Mouse (Mus musculus) gastrocnemius, adult 8-10 months (tissue): ENCODE measurements around the gene Capn2. TPM values are rescaled to one million over a fixed set of nuclear protein-coding genes. Genes with fewer than 3 reads are reported as not detected.
A peak's percentile ranks its signal among the peaks of the same experiment; 100 is the strongest.

Source experiments
- DNase-seq, 2 experiments: peaks; one replicate each; pipeline ENCODE4 v3.0.0; 2022; ENCODE audit warnings: low spot score in 2 of 2
- total RNA-seq, 4 experiments: library from RNA; stranded (reverse); gene quantifications; 2 replicates each; pipeline ENCODE4 v1.2.4; 2022

Capn2 gene
- total RNA-seq, result 10 to 100 TPM; 46.6 to 49.7 (median 47.6) TPM

DNA sequence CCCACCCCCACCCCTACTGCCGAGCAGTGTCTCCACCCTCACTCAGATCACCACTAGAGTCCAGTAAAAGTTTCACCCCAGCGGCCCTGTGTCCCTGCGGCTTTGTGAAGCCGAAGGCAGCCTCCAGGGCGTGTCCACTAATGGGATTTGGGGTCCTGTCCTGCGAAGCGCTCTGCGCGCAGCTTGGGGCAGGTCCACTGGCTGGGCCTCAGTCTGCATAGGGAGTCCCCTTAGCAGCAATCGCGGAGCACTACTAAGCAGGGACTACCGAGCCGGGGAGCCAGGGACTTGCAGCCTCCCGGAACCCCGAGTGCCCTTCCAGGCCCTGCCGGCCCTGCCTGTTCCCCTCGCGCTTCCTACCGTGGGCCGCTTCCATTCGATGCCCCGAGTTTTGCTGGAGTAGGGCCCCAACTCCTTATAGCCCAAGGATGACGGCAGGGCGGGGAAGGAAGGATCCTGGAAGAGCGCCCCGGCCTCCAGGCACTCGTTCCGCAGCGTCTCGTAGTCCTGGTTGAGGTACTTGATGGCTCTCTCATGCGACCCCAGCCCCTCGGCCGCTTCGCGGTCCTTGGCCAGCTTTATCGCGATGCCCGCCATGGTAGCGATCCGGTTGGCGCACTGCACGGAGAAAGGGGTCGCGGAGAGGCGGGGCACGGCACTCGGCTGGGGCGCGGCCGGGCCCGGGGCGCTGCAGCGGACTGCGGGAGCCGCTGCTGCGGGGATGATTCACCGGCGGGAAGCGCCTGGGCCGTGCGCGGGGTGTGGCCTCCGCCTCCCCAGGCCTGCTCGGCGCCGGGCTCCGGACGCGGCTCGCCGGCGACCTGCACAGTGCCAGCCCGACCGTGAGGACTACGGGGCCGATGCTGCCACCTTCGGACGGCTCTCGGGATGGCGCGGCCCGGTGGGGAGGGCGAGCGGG lies at the start of gene Capn2:
Capn2 (minus strand) TSS at position 851 of the 919 bp plus-strand sequence.
- DNase-seq, result peak; percentile 75 to 80

DNA sequence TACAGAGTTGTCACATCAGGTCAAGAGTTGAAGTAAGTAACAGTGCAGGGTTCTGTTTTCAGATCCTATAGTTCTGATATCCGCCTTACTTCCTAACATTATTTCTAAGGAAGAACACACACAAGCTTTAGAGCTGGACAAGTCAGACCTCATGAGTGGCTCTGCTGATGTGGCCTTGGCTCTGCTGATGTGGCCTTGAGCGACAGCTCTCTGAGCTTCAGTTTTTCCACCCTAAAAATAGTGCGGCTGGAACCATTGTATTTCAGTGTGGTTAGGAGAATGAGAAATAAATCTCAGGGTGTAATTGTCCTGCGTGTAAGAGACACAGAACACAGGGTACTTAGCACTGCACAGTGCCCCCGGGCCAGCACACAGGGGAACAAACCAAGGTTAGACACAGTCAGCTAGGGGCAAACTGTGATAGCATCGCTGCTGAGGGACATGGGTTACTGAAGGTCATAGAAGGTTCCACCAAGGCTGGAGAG lies 48.0 kb upstream of the Capn2 start:
- DNase-seq, result no peak

DNA sequence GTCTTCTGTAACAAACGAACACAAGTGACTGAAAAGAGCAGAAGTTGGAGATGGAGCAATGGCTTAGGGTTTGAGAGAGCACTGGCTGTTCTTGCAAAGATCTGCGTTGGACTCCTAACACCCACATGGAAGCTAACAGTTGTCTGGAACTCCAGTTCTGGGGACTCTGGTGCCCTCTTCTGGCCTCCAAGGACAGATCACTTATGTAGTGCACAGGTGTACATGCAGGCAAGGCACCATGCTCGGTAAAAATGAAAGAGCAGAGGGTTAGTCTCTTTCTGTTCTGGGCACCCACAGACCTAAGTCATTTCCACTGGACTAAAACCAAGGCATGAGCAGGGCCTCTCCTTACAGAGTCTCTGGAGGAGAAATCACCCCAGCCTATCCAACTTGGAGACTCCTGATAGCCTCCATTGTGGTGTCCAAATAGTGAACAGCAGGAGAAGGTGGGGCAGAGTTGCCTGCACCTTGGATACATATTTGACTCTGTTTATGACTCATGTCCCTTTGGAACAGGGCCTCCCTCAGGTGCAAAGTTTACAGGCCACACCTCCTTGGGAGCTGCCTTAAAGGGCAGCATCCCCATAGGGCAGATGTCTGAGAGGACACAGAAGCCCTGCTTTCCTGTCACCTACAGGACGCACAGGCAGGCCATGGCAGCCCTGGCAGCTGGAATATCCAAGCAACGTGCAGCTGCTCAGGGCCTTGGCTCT lies 47.2 kb upstream of the Capn2 start, which contains the start of gene Capn8:
Capn8 (plus strand) TSS at position 600 of the 713 bp plus-strand sequence.
- DNase-seq, result no peak

DNA sequence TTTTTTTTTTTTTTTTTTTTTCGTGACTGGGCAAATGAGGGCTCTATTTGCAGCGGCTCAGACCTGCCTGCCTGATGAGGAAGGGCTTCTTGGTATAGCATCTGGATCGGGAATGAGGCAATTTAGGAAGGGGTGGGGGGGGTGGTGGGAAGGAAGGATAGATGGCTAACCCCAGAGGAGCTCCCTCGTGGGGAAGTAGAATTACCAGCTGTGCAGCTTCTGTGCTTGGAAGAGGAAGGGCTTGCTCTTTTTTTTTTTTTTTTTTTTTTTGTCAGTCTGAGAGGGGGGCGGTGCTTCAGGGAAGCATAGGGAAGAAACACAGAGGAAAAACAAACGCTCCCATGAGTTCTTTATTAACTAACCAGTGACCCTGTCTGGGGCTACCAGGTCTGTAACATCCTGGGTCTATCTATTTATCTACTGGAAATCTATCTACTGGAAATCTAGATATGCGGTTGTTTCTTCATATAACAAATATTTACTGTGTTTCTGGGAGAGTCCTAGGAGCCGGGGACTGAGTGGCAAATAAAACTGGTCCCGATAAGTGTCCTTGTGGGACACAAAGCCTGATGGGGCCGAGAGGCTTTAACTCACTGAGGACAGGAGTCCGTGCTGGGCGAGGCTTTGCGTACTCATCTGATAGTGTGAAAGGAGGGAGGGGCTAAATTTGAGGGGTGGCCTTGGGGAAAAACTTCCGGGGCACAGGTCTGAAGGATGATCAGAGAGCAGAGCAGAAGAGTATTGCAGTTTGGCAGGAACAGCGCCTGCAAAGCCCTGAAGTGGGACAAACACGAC lies 45.4 kb upstream of the Capn2 start:
- no peak for DNase-seq

DNA sequence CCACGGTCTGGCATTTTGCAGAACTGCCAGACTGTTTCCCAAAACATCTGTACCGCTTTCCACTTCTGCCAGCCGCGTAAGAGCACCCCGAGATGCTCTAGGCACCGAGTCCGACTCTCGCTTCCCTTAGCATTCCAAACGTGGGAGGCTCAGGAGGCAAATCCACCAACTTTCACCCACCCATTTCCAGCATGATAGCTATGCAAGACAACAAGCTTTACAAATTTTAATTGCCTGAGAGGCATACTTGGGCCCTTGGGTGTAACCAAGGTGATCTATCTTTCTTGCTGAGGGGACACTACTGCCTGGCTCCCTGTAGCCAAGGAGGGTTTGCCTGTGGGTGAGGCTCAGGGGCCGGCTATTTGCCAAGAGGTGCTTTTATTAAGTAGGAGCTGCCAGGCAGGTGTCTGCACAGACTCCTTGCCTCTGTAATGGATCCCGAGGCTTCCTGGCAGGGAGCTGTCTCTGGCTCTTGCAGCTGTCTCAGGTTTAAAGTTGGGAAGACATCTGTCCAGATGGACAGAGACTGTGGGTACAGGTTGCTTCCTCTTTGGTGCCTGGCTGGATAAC lies 44.6 kb upstream of the Capn2 start:
- DNase-seq, result no peak

DNA sequence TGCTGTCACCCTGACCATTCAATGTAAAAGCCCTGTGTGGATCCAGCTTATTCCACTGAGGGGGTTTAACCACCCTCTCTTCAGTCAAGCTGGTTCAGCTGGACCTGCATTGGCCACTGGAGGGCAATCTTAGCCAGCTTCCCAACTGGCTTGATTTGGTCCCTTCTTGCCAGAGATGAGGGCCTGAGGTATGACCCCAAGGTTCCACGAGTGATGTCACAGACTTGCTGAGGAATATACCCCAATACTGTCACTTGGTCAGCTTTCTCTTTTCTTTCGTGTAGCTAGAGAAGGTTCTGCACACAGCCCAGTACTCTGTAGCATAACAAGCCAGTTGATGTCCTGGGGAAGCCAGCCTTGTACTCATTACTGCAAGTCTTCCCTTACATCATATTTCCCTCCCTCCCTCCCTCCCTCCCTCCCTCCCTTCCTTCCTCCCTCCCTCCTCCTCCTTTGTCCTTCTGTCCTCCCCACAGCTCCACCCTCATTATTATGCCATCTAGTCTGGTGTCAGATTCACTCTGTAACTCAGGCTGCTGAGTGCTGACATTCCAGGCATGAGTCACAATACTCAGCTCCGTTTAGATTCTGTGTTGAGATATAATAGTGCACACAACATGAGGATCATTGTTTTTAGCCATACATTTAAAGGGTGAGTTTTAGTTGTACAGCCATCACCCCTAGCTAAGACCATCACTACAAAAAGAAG lies 43.1 kb upstream of the Capn2 start:
- no peak for DNase-seq

DNA sequence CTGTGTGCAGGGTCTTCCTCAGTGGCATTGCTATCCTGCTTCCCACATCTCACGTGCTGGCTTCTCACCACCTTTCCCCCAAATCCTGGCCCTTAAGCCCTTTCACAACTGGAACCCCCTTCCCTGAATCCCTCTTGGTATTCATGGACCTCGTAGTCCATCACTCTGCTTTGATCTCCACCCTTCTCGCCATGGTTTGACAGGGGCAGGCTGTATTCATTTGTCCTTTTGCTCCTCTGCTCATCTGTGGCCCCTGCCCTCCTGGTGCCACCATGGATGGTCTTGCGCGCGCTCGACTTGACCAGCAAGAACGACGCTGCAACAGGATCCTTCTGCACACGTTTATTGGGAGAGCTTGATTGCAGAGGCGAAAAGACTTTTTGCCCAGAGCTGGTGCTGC lies 42.1 kb upstream of the Capn2 start:
- DNase-seq, result no peak

DNA sequence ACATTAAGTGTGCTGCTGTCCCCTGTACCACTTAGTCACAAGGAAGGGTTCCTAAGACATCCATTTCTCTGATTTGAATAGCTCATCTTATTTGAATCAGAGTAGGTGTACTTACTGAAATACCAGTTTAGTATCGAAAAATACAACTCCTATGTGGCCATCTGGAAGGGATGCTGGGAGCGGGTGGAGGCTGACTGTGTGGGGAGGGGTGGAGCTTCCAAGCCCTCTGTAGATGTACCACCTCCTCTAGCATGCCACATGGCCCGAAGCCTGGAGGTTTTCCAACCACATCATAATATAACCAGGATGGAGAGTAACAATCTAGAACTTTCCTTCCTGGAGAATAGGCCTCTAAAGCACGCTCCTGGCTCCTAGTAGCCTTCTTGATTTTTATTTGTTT lies 40.9 kb upstream of the Capn2 start:
- no peak for DNase-seq

DNA sequence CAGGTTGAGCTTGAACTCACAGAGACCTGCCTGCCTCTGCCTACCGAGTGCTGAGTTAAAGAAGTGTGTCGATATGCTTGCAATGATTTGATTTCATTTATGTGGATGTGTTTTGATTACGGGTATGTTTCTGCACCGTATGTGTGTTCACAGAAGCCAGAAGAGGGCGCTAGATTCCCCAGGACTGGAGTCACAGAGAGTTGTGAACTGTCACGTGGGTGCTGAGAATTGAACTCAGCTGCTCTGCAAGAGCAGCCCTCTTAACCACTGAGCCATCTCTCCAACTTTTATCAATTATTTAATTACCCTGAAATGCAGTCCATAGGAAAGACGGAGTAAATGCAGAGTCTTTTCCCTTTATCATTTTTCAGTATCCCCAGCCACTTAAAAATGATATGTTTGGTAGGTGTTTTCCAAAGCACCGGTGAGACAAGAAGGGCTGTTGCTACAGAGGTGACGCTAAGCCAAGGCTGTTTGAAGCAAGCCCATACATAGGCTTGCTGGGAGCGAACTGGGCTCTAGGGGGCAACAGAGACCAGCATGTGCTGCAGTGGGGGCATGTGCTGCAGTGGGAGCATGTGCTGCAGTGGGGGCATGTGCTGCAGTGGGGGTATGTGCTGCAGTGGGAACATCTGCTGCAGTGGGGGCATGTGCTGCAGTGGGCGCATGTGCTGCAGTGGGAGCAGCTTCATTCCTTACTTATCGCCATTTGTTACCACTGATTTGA lies 36.4 kb upstream of the Capn2 start:
- peak in 1 of 2 experiments; percentile 22 for DNase-seq

DNA sequence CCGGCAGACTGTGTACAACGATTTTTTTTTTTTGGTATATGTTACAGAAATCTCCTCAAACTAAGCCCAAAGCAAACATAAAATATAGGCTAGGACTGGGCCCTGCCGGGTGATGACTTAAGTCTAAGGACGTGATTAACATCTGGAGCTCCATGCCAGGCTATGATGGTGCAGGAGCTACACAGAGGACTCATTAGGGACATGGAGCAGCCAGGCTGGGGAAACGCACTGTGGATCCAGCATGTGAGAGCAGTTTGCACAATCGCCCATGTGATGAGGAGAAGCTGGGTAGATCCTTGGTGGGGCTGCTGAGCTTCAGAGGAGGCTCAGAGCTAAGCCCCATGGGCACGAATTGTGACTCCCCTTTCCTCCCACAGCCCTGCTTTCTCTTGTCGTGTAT lies 33.4 kb upstream of the Capn2 start:
- no peak for DNase-seq

DNA sequence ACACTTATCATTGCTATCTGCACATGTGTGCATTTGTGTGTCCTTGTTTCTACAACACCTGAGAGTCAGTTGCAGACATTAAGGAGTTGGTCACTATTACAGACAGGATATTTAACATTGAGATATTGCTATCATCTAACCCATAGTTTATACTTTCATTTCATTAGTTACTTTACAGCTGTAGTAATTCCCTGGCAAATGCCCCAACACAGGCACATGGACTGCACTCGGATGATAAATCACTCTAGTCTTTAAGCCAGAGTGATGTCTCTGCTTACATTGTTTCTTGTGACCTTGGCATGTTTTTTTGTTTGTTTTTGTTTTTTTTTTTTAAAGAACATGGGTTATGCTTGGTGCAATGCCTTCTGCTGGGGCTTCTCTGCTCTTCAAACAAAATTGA lies 26.5 kb upstream of the Capn2 start:
- DNase-seq, result no peak

DNA sequence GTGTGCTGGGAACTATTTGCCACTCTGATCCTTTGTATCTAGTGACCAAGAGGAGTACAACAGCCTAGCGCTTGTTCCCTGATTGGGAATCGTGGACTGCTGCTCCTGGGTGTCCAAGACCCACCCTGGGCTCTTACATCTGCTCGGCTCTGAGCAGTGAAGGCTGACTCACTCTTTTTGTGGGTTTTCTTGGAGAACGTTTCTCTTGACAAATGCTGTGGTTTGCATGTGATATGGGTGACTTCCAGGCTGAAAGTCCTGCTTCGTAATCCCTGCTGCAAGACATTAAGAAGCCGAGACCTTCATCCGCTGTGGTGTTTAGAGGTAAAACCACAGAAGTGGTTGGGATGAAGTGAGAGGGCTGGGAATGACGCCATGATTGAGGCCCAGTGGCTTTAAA lies 25.7 kb upstream of the Capn2 start:
- DNase-seq, result no peak

DNA sequence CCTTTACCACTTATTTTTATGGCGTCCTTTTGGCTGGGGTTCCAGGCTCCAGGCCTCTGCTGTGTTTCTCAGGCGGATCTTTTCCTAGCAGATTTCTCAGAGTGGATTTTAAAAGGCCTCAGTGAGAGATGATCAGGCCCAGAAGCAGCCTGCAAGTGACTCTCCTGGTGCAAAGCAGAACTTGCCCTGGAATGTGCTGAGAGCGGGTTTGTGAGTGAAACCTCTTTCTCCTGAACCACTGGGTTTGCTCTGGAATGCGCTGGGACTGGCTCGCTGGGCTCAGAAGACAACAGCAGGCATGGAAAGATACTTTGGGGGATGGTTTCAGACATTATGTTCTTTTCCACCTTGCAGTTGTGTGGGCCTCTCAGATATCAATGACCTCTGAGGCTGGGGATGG lies 24.7 kb upstream of the Capn2 start:
- no peak for DNase-seq

DNA sequence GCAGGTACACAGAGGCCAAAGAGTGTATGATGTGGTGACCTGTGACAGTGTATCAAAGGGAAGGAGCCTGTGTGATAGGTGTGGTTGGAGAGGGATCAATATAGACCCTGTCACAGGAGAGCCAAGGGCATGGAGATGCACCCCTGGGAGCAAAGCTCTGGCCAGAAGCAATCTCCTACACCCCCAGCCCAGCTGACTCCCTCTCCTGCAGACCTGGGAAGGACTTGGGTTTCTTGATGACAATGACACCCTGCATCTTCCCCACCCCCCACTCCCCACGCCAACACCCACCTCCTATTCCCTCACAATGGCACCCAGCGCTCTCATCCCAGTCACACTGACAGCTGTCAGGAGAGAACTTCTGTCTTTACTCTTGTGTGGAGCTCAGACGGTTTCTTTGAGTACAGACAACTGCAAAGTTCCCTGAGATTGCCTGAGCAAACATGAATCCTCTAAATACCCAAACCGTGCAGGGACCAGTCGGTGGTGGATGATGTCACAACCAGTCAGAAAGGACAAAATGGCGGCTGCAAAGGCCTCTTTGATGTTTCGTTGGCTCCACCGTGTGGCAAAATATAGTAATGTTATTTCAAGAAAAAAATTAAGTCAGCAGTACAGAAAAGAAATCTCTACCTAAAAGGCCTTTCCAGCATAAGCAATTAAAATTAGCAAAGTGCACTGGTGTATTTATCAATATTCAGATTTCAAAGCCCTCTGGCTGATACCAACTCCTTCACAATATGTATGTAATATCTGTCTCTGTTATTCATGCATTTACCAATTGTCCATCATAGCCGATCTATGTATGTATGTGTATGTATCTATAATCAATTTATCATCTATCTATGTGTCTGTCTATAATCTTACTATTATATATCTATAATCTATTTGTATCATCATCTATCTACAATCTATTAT lies 21.9 kb upstream of the Capn2 start:
- DNase-seq, result peak; percentile 46 to 50

DNA sequence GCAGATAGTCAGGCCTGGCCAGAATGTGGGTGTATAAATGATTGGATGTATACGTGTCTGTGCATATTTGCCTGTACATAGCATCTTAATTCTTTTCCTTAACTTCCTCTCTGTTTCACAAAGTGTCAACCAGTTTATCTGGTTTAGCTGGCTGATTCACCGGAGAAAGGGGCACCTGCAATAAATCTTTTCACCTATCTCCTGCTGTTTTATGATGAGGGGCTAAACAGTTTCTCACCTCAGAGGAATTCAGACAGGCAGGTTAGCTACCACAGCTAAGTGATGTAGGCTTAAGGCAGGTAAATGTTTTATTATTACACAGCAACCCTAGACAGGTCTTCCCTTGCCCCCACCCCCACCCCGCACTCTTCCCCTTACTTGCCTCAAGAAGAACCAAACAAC lies 17.7 kb upstream of the Capn2 start:
- DNase-seq, result no peak

DNA sequence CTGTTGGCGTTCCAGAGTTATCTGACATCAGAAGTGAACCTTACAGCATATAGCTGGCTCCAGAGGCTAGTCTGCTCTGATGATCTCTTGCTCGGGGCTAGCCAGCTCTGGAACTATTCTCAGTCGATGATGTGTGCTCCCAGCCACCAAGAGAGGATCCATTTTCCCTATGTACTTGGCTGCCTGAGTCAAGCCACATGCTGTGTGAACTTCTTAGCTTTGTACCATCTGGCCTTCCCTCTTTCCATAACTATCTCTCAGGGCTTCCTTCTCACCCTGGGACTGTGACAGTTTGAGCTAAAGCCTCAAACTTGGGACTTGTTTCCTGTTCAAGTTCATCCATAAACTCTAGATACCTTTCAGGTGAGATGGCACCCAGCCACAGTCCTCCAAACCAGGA lies 16.2 kb upstream of the Capn2 start:
- no peak for DNase-seq

DNA sequence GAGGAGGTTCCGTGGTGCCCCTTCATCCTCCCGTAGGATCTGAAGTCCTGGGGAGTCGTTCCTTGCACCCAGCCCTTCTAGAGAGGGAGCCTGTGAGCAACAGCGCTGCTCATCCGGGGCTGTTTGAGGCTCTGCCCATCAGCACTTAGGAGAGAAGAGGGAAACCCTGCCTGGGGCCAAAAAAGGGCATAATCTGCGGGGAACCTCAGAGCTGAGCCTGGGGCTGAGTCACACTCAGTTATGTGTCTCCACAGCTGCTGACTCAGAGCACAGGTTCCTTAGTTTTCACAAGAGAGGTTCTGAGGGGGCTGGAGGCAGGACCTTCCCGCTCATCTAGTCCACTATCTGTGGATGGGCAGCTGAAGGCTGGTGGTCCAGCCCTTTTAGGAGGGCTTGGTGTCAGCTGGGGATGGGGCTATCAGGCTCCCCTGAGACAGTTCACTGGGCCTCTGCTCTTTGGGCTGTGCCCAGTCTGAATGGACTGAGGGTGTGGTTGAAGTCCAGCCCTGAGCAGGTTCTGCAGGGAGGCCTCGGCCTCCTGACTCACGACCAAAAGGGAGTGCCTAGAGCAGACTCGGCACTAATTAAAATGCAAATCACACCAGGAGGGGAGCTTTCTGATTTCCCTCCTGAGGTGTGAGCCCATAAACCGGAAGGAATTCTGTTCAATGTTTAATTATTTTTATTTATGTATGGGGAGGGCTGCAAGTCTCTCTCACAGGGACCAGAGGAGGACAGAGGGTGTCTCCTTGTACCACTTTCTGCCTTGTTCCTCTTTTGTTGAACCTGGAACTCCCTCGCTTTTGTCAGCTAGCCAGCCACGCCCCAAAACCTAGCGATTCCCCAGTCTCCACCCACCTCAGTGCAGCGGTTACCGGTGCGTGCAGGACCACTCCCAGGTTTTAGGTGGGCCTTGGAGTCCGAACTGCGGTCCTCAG lies 10.8 kb upstream of the Capn2 start:
- peak in 1 of 2 experiments; percentile 28 for DNase-seq
